Mouse (Mus musculus) midbrain, embryonic 12.5 days (tissue): ENCODE measurements around the gene Slc35e4. TPM values are rescaled to one million over a fixed set of nuclear protein-coding genes. Genes with fewer than 3 reads are reported as not detected.

Experiments
- ATAC-seq: fragments of 200-750 bp; cut with Nextera tagmentation; 2 replicates; pipeline ENCODE4 v1.8.0; 2017; ENCODE audit warnings: low read depth, moderate TSS enrichment, moderate library complexity; ENCODE audit not compliant: low FRiP score
- H3K27ac ChIP-seq: fragments of 300-500 bp; sonication (generic); replicated peaks from 2 replicates; pipeline ENCODE4 v1.5.1; 2016; ENCODE audit warnings: mild to moderate bottlenecking
- H3K27me3 ChIP-seq: fragments of 300-500 bp; sonication (generic); 2 replicates; pipeline ENCODE4 v1.6.1; 2016; ENCODE audit warnings: mild to moderate bottlenecking
- H3K36me3 ChIP-seq: fragments of 300-500 bp; sonication (generic); 2 replicates; pipeline ENCODE4 v1.6.1; 2016
- H3K4me1 ChIP-seq: fragments of 300-500 bp; sonication (generic); 2 replicates; pipeline ENCODE4 v1.6.1; 2016
- H3K4me2 ChIP-seq: fragments of 300-500 bp; sonication (generic); replicated peaks from 2 replicates; pipeline ENCODE4 v1.6.1; 2016; ENCODE audit warnings: mild to moderate bottlenecking, moderate library complexity
- H3K4me3 ChIP-seq: fragments of 300-500 bp; sonication (generic); 2 replicates; pipeline ENCODE4 v1.5.1; 2016; ENCODE audit warnings: mild to moderate bottlenecking
- H3K9ac ChIP-seq: fragments of 300-500 bp; sonication (generic); replicated peaks from 2 replicates; pipeline ENCODE4 v1.6.1; 2016; ENCODE audit warnings: mild to moderate bottlenecking, moderate library complexity
- H3K9me3 ChIP-seq: fragments of 300-500 bp; sonication (generic); 2 replicates; pipeline ENCODE4 v1.6.1; 2016; ENCODE audit warnings: mild to moderate bottlenecking
- WGBS: fragments of 180-500 bp; shearing (Covaris S2); methylation state at CpG from one replicate; pipeline ENCODE4 v1.1.7; 2016; 5-methylcytosine and 5-hydroxymethylcytosine counted together
- polyA plus RNA-seq: library from polyadenylated mRNA; unstranded; fragments of >200 nt; fragmentation: Nextera tagmentation; extraction: Ambion mirVana; gene quantifications from 2 replicates; pipeline ENCODE4 v1.2.1, GENCODE M21; 2016

Gene Slc35e4
- polyA plus RNA-seq, 1 experiment from 2014 or later: 7.8 TPM

DNA sequence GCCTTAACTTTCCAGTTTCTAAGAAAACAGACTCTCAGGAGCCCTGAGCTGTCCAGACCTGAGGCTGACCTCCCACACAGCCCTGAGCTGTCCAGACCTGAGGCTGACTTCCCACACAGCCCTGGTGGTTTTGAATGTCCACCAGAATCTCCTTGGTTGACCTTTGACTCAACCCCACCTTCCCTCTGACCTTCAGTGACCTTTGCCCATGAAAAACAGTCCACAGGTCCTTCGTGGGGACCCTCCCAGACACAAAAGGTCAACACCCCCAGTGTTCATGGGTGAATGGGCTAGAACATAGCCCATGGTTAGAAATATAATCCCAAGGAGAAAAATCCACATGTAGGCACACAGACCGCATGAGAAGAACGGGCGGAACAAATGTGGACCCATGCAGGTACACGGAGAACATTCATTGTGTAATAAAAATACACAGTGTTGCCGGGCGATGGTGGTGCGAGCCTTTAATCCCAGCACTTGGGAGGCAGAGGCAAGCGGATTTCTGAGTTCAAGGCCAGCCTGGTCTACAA is 19.4 kb upstream of the Slc35e4 start:
- no peak overlapping the region for H3K4me3 ChIP-seq
- no peak for ATAC-seq
- peaks cover 14% of the 10 kb centered on the region for H3K4me1 ChIP-seq
- WGBS: 85% methylated on average over 9 of the region's 9 CpGs
- no peaks in the 10 kb centered on the region for H3K36me3 ChIP-seq
- H3K9me3 ChIP-seq: no peaks in the 10 kb centered on the region
- H3K27ac ChIP-seq: no peak overlapping the region
- peaks cover 4% of the 10 kb centered on the region; the same call in 1 of the 2 replicates for H3K27me3 ChIP-seq
- H3K4me2 ChIP-seq: no peak overlapping the region
- no peak overlapping the region for H3K9ac ChIP-seq

DNA sequence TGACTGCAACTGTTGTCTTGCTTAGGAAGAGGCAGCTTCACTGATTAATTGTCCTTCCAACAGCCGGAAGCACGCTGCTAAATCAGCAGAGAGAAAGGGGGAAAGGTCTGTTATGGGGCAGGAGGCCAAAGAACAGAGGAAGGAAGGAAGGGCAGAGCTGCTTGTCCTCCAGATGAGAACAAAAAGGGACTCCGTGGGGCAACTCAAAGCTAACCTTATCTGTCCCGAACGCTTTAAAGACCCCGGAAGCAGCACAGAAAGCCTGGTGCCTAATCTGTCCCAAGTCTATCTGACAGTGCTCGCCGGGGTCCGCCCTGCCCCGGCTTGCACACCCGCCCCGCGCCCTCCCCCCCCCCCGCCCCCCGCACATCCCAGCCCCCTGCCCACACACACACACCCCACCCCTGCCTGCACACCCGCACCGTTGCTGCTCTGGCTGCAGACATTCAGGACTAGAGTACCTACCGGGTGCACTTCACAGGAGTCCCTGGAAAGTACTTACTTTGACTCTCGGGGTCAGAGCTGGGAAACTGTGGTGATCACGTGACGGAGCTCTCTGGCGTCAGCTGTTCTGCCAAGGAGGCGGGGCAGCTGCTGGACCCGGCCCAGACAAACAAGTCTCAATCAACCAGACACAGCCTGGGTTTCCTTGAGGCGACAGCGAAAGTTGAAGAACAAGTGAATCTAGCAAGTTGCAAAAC is 17.2 kb upstream of the Slc35e4 start, which contains the start of gene Tcn2:
Tcn2 (minus strand) TSS at position 649 of the 701 bp plus-strand sequence.
- H3K4me2 ChIP-seq: peak within 1 kb of the TSS; percentile 83
- peaks cover 4% of the 10 kb centered on the region; the same call in 1 of the 2 replicates for H3K27me3 ChIP-seq
- ATAC-seq: peak; percentile 82
- peaks cover 14% of the 10 kb centered on the region for H3K4me1 ChIP-seq
- no peak within 1 kb of the TSS for H3K27ac ChIP-seq
- peak within 1 kb of the TSS; percentile 62 for H3K9ac ChIP-seq
- under 1% methylated on average over 17 of the region's 26 CpGs for WGBS
- no peaks in the 10 kb centered on the region for H3K36me3 ChIP-seq
- peak within 1 kb of the TSS; percentile 57 for H3K4me3 ChIP-seq
- no peaks in the 10 kb centered on the region for H3K9me3 ChIP-seq

DNA sequence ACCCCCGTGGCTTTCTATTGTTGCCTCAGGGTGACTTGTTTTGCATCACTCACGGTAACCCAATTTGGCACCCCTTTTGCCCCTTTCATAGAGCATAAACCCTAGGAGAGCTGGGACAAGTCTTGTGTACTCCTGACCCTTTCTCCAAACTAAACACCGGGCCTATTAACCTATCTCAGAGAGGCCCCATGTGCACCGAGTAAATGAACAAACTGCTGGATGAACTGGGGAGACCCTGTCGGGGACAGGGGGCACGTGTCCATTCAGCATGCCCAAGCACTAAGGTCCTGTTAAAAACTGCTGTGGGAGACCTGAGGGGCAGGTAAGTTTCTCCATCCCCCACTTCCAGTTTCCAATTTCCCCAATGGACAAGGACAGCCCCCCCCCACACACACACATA is 16.5 kb upstream of the Slc35e4 start:
- Histone ChIP-seq H3K27me3 (peaks cover 4% of the 10 kb centered on the region; the same call in 1 of the 2 replicates), H3K4me3 (peak overlapping the region; percentile 57; the same call in 1 of the 2 replicates), H3K27ac (no peak overlapping the region), H3K4me1 (peaks cover 14% of the 10 kb centered on the region), H3K4me2 (peak overlapping the region; percentile 83), H3K36me3 (0 out of 2 replicates have a peak, but pooled peaks cover 3% of the 10 kb centered on the region), H3K9ac (peak overlapping the region; percentile 62; the same call in 1 of the 2 replicates), H3K9me3 (no peaks in the 10 kb centered on the region)
- WGBS: 26% methylated on average over 6 of the region's 6 CpGs
- ATAC-seq: no peak; the same call in 1 of the 2 replicates

DNA sequence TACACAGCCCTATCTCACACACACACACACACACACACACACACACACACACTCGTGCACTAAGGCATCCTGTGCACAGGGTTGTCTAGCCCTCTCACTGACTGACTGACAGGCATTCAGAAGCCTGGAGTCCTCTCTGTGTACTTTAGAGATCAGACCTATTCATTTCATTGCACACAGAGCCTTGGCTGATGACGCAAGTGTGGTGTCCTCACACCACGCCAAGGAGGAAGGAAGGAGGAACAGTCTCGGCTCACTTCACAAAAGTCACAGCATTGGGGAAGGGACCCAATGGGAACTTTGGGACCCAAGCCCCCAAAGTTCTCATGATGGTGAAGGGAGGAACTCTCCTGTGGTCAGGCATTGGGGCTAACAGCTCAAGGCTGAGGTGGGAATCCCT is 15.6 kb upstream of the Slc35e4 start:
- Histone ChIP-seq H3K4me2 (no peak overlapping the region), H3K4me1 (peaks cover 14% of the 10 kb centered on the region), H3K27ac (no peak overlapping the region), H3K27me3 (peaks cover 4% of the 10 kb centered on the region; the same call in 1 of the 2 replicates), H3K36me3 (0 out of 2 replicates have a peak, but pooled peaks cover 3% of the 10 kb centered on the region), H3K9ac (no peak overlapping the region), H3K4me3 (no peak overlapping the region), H3K9me3 (no peaks in the 10 kb centered on the region)
- WGBS: 75% methylated on average over 4 of the region's 4 CpGs
- no peak for ATAC-seq

DNA sequence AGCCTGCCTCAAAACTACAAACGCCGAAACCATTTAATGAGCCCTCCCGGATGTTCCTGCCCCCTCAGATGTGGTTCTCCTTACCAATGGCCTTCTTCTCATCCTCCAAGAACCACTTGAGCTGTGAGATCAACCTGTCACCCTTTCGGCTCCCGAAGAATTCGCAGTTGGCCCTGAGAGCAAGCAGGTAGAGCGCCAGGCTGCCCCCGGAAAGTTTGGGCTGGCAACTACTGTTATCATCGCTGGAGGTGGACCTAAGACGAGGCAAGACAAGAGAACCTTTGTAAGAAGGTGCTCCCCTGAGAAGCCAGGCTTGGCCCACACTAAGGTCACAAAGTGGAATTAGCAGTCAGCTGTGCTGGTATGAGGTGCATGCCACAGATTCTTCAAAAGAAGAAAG is 11.5 kb upstream of the Slc35e4 start:
- Histone ChIP-seq H3K9me3 (no peaks in the 10 kb centered on the region), H3K4me3 (no peak overlapping the region), H3K4me2 (no peak overlapping the region), H3K27ac (no peak overlapping the region), H3K36me3 (peaks cover 10% of the 10 kb centered on the region; the same call in 1 of the 2 replicates), H3K27me3 (peaks cover 2% of the 10 kb centered on the region; the same call in 1 of the 2 replicates), H3K9ac (no peak overlapping the region), H3K4me1 (peaks cover 1% of the 10 kb centered on the region; the same call in 1 of the 2 replicates)
- 94% methylated on average over 10 of the region's 10 CpGs for WGBS
- ATAC-seq: no peak

DNA sequence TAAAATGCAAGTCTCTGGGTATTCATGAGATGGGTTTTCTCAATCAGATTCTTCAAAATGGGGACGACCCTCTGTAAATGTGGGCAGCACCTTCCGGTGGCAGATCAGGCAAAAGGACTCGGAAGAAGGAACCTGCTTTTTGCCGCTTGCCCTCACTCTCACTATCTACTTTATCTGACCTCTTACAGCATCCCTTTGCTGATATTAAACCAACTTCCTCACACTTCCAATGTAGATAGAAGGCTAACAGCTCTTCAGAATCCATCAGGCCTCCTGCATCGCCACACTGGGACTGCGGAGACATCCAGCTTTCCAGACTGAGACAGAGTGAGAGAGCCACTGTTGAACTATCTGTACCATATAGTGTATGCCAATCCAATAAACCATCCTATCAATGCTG is 8.3 kb upstream of the Slc35e4 start:
- no peak for ATAC-seq
- Histone ChIP-seq H3K36me3 (peaks cover 10% of the 10 kb centered on the region; the same call in 1 of the 2 replicates), H3K27me3 (no peaks in the 10 kb centered on the region), H3K4me3 (no peak overlapping the region), H3K27ac (no peak overlapping the region), H3K9me3 (no peaks in the 10 kb centered on the region), H3K9ac (no peak overlapping the region), H3K4me1 (no peaks in the 10 kb centered on the region), H3K4me2 (no peak overlapping the region)
- WGBS: 96% methylated on average over 6 of the region's 6 CpGs

DNA sequence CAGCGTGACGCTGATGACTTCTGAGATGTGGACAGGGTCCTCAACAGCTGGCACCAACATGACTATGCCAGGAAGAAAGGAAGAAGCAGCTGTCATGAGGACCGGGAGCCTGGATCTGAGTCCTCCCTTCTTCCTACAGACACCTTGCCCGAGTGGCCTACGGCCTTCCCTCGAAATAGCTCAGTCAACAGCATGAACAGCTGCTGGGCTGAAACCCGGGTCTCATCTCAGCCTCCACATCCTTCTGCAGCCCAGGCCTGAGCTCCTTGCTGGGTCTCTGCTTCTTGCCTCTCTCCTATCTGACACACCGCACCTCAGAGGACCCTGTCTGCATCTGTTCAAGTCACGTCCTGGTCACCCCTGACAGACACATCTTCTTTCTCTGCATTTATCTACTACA is 7.7 kb upstream of the Slc35e4 start:
- Histone ChIP-seq H3K9ac (no peak overlapping the region), H3K4me3 (no peak overlapping the region), H3K4me2 (no peak overlapping the region), H3K36me3 (peaks cover 10% of the 10 kb centered on the region; the same call in 1 of the 2 replicates), H3K4me1 (no peaks in the 10 kb centered on the region), H3K27me3 (no peaks in the 10 kb centered on the region), H3K27ac (no peak overlapping the region), H3K9me3 (no peaks in the 10 kb centered on the region)
- ATAC-seq: no peak
- 94% methylated on average over 9 of the region's 9 CpGs for WGBS

DNA sequence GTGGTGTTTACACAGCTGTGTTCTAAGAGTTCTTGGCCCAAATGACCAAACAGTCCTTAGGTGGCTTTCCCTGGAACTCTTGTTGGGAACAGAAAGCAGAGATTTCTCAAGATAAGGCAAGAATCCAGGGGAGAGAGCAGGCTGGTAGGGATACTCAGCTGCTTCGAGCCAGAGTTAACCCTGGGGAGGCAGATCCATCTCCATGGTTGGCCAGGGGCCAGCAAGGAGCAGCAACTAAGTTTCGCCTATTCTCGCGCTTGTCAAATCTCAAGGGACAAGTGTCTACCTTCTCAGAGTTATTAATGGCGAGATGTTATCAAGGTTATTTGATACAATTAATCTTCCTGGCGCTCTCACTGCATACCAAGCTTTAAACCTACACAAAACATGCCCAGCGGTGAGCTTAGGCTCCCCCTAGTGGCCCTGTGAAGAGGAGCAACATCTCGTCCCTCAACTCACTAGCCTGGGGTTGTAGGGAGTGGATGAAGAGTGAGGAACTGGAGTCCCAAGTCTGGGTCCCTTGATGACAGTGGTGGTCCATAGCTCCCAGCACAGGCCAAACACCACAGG is 6.9 kb upstream of the Slc35e4 start:
- Histone ChIP-seq H3K36me3 (peaks cover 8% of the 10 kb centered on the region; the same call in 1 of the 2 replicates), H3K9ac (no peak overlapping the region), H3K9me3 (no peaks in the 10 kb centered on the region), H3K27me3 (no peaks in the 10 kb centered on the region), H3K27ac (no peak overlapping the region), H3K4me1 (no peaks in the 10 kb centered on the region), H3K4me2 (no peak overlapping the region), H3K4me3 (no peak overlapping the region)
- ATAC-seq: no peak
- WGBS: 32% methylated on average over 8 of the region's 8 CpGs

DNA sequence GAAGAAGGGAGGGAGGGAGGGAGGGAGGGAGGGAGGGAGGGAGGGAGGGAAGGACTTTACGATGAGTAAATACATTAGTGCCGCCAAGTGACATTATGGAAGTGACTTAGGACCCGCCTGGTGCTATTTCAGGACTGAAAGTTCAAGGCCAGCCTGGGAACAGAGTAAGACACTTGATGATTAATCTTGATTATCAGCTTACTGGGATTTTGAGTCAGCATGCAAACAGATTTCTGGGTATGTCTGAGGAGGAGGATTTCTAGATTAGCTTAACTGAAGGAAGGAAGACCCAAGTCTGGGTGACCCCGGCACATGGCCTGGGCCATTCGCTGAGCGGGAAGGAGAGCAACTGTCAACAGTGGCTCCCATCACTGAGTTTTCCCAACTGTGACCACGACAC is 6.0 kb upstream of the Slc35e4 start:
- 91% methylated on average over 7 of the region's 7 CpGs for WGBS
- Histone ChIP-seq H3K4me2 (no peak overlapping the region), H3K27ac (no peak overlapping the region), H3K36me3 (peaks cover 7% of the 10 kb centered on the region; the same call in 1 of the 2 replicates), H3K4me1 (no peaks in the 10 kb centered on the region), H3K9me3 (no peaks in the 10 kb centered on the region), H3K9ac (no peak overlapping the region), H3K27me3 (0 out of 2 replicates have a peak, but pooled peaks cover 6% of the 10 kb centered on the region), H3K4me3 (no peak overlapping the region)
- no peak for ATAC-seq

DNA sequence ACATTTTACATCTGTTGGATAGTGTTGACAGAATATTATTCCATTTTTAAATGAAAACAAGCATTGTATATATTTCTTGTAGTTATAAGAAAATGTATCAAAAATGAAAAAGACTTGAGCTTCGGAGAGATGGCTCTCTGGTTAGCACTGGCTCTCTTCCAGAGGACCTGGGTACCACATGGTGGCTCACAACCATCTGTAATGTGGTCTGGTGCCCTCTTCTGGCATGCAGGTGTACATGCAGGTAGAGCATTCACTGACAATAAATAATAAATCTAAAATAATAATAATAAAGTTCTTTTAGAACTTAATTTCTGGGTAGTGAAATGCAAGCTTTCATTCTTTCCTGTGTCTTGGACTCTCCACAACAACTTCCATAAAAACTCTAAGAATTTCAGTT is 4.3 kb upstream of the Slc35e4 start:
- 66% methylated on average over 1 of the region's 1 CpGs for WGBS
- Histone ChIP-seq H3K36me3 (peaks cover 7% of the 10 kb centered on the region; the same call in 1 of the 2 replicates), H3K9ac (no peak overlapping the region), H3K4me2 (no peak overlapping the region), H3K4me1 (peaks cover 5% of the 10 kb centered on the region; the same call in 1 of the 2 replicates), H3K27ac (no peak overlapping the region), H3K4me3 (no peak overlapping the region), H3K27me3 (0 out of 2 replicates have a peak, but pooled peaks cover 10% of the 10 kb centered on the region), H3K9me3 (no peaks in the 10 kb centered on the region)
- no peak for ATAC-seq

DNA sequence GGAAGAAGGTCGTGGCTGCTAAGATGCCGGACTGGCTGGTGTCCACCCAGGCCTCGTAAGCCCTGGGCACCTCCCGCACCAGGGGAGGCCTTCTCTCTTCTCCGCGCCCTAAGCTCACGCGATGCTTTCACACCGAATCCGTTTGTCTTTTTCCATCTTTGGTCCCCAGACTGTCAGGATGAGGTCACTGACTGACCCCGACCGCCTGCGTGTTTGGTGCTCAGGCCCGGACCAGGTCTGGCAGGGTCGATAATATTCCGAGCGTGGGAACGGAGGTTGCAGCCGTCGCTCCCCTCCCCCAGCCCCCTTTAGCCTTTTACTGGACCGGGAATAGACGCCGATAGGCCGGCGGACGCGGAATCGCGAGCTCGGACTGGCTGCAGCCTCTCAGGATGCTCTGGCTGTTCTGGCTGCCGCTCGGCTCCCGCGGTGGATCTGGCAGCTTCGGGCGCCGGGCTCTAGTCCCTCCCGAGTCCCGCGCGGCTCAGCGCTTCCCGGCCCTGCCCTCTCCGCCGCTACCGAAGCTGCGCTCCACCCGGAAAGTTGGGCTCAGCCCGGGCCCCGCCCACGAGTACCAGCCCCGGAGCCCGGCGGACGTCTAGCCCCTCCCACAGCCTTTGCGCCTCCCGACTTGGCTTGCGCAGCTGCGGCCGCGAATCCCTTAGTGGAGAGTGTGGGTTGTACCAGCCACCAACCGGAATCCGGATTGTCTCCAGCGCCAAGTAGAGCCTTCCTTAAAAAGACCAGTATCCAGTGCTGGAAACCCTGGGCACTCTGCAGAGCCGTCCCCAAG is 952 bp downstream of the Slc35e4 start:
- H3K9me3 ChIP-seq: no peaks in the 10 kb centered on the region
- peak; percentile 90 for ATAC-seq
- no peaks in the 10 kb centered on the region for H3K36me3 ChIP-seq
- H3K4me1 ChIP-seq: peaks cover 40% of the 10 kb centered on the region
- peak overlapping the region; percentile 88 for H3K4me2 ChIP-seq
- peak overlapping the region; percentile 65 for H3K4me3 ChIP-seq
- peak overlapping the region; percentile 73 for H3K9ac ChIP-seq
- H3K27me3 ChIP-seq: peaks cover 19% of the 10 kb centered on the region
- WGBS: under 1% methylated on average over 65 of the region's 65 CpGs
- peak overlapping the region; percentile 65 for H3K27ac ChIP-seq
